Mouse (Mus musculus): ENCODE data around the gene Gga3.

- peak; percentile 6; the same call in 1 of the 2 replicates for TF ChIP-seq CTCF (IDR thresholded peaks at IDR 0.05; ENCODE audit: borderline replicate concordance, control insufficient read depth, extremely low read depth, insufficient read depth, low read length, poor library complexity)
- no peak for TF ChIP-seq POLR2A (IDR thresholded peaks at IDR 0.05; ENCODE audit: control insufficient read depth, extremely low read depth, insufficient read depth, low read length, poor library complexity)
Measured at GRCm38 (mm10) chr11:115631505-115631890, 27.6 kb upstream of the Gga3 start.

All from thymus, adult 2 months (tissue).